Mouse (Mus musculus) naive thymus-derived CD4-positive, alpha-beta T cell, adult 5 months (primary cell): ENCODE data around the gene Kank1. TPM values are rescaled to one million over a fixed set of nuclear protein-coding genes. Genes with fewer than 3 reads are reported as not detected.

Experiments
- polyA plus RNA-seq: library from polyadenylated mRNA; unstranded; fragments of 100-300 nt; shearing (Covaris generic); gene quantifications from one replicate; pipeline ENCODE4 v1.2.1, GENCODE M21; 2017

The Kank1 gene
- polyA plus RNA-seq = not detected

DNA sequence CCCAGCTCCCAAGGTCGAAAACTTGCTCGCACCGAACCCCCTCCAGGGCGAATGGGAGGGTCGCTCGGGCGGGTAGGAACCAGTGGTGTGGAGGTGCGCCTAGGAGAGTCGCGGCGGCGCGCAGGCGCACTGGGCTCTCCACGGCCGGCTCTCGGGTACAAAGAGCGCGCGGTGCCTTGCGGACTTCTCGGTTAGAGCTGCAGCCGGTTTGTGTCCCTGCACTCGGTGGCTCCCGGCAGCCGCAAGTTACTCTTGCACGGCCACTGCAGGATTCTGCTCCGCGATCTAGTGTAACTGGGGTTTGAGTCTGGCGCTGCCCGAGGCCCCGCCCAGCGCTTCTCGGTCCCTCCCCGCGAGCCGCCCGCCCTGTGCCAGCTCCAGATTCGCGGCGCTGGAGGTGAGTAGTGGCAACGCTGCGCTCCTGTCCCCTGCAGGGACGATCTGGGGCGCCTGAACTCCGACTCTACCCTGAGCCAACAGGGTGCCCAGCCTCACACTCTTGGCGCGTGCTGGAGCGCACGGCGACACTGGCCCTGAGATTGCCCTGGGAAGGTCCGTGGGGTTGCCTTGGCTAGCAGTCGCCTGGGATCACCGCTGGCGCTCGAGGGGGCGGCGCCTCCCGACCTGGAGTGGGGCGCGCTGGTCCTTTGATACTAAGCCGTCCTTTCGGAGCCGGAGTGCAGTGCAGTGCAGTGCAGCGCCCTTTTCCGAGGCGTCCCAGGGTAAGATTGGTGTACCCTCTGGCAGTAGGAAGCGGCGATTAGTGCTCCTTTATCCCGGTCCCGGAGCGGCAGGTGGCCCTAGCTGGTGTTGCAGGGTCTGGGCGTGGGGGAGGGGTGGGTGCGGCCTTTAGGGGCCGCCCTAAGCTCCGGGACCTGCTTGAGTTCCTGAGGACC, at the start of gene Kank1:
TSS of gene Kank1 (plus strand) at position 380 of the 896 bp plus-strand sequence.

Other genes starting within 250 kb of the Kank1 start
- 191 TPM for gene Dock8, start 237.4 kb upstream of the Kank1 start, polyA plus RNA-seq